Mouse (Mus musculus): Measurements from ENCODE around the gene Fbxo34.
"Not testable (repeated sequence)": the region's sequence is repeated elsewhere in the genome, so short reads cannot be mapped to it uniquely, and the experiment has no call there.

Fbxo34 gene

DNA sequence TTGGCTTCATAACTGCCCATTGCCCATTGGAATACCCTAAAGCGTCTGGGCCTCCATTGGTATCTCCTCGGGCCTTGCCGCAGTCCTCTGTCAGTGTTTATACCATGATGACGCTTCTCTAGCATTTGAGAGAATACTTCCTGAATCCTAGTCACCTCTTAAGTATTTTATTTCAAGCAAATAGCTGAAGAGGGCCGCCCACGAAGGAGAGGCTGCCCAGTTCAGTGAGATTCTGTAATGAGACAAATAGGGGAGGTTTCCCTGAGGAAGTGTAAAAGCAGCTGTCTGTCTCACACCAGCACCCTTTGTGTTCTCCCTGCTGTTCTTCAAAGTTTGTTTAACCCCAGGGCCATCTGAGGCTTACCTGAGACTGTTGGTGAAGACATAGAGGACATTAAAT lies 66.5 kb downstream of the Fbxo34 start:
- no peak for DNase-seq (ENCODE audit: low read depth, low spot score)

DNA sequence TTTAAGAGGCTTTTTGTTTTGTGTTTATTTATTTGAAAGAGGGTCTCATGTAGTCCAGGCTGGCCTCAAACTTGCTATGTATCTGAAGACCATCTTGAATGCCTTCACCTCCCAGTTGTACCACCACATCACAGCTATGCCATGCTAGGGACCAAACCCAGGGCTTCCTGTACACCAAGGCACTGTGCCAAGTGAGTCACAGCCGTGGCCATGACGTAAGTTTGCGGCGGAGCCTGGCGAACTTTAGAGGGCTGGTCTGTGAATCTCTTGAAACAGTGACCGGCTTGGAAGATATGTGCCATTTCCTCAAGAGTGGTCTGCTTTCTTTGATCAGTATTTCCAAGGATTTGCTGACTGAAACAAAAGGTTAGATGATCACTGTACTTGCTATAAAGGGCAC lies 68.4 kb downstream of the Fbxo34 start:
- no peak for DNase-seq (ENCODE audit: low read depth, low spot score)

DNA sequence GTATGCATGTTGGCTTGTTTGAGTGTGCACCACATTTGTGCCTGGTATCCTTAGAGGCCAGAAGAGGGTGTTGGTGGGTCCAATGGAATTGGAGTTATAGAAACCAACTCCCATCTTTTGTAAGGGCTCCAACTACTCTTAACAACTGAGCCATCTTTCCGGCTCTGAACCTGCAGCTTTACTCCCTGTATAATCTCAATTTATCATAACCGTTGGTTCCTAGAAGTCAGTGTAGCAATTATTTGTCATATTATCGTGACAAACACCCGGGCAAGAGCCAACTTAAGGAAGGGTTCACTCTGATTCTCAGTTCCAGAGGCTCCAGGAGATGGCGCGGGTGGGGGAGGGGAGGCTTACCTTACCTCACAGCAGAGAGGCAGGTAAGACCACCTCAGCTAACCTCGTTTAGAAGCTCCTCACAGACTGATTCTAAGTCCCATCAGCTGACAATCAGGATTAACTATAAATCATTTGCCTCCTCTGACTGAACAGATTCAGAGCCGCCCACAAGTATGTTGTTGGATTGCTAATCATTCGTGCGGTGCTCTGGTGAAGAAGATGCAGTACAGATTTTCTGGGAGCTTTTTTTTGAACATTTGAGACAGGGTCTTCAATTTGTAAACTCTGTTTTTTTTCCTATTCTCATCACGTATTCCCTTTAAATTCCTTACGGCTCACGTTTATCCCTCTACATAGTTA lies 70.7 kb downstream of the Fbxo34 start:
- DNase-seq (ENCODE audit: low read depth, low spot score), result no peak

DNA sequence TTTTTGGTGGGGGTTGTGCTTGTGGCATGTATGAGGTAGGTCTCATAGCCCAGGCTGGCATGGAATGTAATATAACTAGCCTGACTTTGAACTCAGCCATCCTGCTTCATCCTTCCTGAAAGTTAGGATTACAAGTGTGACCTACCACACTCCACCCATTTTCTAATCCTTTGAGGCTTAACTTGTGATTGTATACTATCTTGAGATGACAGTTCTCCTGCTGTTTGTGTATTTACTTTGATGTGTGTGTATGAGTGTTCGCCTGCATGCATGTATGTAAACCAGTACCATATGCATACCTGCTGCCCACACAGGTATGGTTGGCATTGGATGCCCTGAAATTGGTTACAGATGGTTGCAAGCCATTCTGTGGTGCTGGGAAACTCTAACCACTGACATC lies 71.4 kb downstream of the Fbxo34 start:
- no peak for DNase-seq (ENCODE audit: low read depth, low spot score)

DNA sequence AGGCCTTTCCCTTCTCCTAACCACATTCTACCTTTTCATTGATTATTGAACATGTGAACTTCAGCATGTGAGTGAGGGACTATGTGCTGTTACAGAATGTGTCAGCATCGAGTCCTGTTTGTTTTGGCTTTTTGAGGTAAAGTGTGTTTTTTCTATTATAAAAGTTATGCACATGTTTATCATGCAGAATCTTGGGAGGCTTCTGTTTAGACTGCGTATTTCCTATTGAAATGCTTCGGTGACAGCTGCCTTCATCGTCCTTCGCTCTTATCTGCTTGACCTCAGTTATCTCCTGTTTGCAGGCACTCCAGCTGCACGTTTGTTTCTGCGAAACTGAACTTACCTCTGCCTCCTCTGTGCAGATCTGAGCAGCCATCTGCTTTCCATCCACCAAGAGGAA lies 72.1 kb downstream of the Fbxo34 start:
- no peak for DNase-seq (ENCODE audit: low read depth, low spot score)

DNA sequence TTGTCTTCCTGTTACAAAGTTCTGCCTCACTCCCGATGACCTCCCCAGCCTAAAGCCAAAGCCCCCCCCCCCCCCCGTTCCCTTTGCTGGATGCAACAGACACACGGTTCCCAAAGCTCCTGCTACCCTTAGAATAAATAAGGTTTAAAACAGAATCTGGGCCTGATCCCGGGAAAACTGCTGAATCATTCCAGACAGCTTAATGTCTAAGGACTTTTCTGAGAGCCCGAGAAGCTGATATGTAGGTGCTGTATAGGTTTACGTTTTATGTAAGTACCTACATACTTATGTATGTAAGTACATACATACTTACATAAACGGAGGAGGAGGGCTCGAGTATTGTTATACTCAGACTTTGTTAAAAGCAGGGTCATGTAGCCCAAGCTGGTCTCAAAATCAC lies 75.2 kb downstream of the Fbxo34 start:
- DNase-seq (ENCODE audit: low read depth, low spot score), result no peak

DNA sequence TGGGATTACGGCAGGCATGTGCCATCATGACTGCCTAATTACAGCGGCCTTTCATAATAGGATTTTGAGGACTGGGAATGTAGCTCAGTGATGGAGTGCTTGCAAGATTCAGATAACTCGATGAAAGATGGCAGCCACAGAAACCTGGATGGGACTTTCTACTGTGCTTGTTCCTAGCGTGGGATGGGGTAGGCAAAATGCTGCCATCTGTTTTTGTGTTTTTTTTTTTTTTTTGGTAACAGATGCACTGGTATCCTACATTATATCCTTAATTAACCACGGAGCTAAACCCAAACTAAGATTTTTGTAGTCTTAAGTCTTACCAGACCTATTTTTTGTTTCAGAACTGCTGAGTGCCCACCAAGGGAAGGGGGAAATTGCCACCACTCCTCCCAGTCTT lies 75.6 kb downstream of the Fbxo34 start:
- DNase-seq (ENCODE audit: low read depth, low spot score), result no peak

DNA sequence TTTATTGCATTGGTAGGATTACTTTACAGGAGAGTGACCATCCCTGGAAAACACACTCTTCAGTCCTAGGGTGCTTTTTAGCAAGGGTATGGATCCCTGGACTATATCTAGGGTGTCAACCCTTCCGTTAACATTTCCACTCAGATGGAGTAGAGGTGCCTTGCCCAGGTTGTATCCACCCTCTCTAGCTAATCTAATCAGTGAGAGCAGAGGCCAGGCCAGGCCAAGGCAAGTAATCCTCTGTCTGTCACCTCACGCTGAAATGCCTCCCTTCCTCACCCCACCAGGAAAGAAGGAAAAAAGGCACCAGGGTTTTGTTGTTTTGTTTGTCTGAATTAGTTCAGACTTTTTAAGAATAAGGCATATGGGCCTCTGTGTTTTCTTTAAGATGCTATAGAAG lies 77.6 kb downstream of the Fbxo34 start:
- no peak for DNase-seq (ENCODE audit: low read depth, low spot score)

DNA sequence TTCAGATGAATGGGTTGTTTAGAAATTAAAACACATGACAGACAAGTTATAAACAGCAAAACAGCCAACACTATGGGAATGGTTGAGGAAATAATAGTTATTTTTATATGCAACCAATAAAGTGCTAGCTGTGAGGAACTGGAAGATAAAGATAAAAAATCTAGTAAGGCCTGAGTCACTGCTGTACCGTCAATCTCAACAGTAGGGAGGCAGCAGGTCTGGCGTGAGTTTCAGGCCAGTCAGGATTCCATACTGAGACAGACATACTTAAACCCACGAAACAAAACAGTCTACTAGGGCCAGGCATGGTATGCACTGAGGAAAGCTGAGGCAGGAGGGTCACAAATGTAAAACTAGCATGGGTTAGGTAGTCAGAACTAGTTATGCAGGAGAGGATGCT lies 78.1 kb downstream of the Fbxo34 start:
- no peak for DNase-seq (ENCODE audit: low read depth, low spot score)

DNA sequence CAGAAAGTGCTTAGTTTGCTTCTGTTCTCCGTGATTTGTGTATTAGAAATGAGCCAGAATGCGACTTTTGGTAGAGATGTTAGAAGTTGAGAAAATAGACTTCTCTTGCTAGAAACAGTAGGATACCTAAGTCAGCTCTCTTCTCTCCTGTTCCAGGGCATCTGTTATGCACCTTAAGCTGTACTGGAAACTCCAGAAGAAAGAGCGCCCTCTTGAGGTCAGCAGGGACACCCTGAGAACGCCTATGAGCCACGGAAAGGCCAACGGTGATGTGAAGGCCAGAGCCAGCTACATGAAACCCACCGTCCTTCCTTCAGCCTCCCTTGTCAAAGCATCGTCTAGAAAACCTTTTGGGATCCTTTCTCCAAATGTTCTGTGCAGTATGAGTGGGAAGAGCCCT lies 78.8 kb downstream of the Fbxo34 start:
- peak; percentile 49 for DNase-seq (ENCODE audit: low read depth, low spot score)

DNA sequence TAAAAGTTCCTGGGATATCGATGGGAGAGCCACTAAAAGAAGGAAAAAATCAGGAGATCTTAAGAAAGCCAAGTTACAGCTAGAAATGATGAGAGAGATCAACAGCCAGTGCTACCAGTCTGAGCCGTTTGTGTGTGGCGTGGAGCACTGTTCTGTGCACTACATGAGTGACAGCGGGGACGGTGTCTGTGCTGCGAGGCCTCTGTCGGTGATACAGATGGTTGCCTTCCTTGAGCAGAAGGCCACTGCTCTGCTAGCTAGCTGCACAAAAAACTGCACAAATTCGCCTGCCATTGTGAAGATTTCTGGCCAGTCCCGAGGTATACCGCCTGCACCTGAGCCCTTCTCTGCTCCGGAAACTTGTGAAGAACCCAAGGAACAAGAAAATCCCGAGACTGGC lies 79.4 kb downstream of the Fbxo34 start:
- DNase-seq (ENCODE audit: low read depth, low spot score), result not testable (repeated sequence)

DNA sequence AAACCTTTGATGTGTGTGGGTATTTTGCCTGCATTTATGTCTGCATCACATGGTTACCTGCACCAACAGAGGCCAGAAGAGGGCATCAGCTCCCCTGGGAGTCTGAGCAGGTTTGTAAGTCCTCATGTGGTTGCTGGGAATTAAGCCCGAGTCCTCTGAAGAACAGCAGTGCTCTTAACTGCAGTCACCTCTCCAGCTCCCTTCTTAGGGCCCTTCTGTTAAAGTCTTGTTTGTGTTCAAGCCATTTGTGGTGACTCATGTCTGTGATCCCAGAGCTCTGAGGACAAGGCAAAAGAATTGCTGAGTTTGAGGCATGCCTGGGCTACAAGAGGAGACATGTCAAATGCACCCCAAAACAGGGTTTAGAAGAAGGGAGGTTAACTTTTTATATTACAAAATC lies 82.3 kb downstream of the Fbxo34 start:
- no peak for DNase-seq (ENCODE audit: low read depth, low spot score)

DNA sequence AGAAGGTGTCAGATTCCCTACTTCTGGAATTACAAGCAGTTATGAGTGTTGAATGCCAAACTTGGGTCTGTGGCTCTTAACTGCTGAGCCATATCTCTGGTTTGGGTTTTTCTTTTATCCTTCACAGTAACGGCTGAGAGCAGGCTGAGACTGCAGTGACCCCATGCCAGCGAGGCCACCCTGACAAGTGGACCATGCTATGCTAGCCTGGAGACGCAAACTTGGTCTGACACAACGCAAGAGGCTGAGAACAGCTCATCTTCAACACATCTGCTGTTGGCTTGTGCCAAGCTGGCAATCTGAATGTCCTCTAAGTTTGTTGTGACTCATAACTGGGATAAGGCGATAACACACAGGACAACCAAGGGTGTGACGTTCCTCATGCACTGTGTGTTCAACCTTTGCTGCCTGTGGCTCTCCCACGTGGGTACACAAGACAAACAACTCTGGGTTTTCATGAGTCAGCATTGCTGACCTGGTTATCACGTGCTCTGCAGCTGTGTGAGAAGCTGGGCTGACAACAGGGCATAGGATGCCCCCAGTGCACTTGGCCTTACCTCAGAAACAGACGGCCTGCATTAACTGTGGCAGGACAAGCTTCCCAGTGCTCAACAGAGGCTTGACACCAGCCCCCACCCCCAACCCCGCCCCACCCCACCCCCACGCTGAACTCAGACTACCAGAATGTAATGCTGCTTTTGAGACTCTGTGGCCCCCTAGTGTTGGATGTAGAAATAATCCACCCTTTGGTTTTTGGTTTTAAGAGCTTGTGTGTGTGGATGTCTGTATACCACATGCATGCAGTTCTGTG lies 83.3 kb downstream of the Fbxo34 start:
- peak; percentile 57 for DNase-seq (ENCODE audit: low read depth, low spot score)

DNA sequence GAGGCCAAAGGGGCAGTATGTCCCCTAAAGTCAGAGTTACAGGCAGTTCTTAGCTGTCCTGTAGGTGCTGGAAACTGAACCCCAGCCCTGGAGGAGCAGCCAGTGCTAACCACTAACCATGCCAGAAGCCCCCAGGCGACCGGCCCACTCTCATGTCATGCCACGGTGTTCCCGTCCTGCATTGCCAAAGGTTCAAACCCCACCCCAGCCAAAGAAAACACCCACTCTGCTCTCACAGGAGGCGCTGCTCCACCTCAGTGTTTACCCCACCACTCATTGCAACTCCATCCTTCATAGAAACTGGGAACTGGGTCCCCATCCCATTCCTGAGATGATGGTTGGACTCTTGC lies 83.9 kb downstream of the Fbxo34 start:
- no peak for DNase-seq (ENCODE audit: low read depth, low spot score)

DNA sequence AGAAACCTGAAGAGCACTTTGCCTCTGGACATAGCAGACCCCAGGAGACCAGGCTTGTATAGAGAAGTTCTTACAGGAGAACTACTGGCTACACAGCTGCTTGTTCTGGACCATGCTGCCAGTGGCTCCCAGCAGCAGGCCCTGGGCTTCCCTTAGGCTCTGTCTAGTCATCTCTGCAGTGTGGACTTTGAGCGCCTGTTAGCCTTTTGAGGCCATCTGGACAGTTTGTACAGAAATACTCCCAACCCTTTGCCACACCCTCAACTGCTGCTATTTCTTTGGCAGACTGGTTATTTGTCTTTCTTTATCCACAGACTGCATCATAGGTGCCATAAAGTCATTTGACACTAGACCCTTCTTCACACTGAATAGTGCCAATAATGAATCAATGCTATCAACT lies 84.9 kb downstream of the Fbxo34 start:
- DNase-seq (ENCODE audit: low read depth, low spot score), result no peak

DNA sequence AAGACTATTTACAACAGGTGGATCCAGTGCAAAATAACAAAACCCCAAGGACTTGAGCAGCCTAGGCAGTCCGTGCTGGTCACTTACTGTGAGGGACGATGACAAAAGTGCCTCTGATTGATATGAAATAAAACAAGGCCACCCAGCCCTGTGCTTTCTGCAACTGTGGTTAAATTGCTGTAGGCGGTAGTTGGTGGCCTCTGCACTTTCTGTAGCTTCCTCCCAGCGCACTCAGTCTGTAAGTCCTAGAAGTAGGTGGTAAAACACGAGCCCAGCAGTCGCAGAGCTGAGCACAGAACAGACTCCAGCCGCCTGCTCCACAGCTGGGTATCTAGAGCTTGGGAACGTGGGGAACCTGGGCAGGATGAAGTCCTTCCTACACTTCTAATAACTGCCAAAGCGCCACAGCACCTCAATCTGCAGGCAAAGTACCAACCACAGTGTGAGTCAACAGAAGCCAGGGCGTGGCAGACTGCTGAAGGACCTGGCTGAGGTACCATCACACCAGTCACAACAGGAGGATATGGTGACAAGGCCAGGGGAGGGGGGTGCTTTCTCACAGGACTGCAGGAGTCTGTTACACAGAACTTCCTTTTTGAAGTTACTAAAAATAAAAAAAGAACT lies 91.2 kb downstream of the Fbxo34 start:
- DNase-seq (ENCODE audit: low read depth, low spot score), result no peak

DNA sequence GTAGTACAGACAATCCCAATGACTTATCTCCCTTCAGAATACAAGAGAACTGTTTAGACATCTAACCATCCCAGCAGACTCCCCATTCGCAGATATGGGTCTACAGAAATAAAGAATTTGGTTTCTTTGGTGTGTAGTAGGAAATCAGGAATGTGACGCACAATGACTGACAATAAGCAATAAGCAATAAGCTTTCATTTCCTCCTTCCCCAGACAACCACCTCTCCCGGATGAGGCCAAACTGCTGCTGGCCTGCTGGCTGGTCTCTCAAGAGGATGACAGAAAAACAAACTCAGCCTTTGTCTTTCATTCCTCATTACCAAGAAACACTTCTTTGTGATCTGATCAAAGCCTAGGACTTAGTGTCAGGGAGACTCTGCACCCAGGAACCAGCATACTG lies 92.1 kb downstream of the Fbxo34 start:
- DNase-seq (ENCODE audit: low read depth, low spot score), result no peak

DNA sequence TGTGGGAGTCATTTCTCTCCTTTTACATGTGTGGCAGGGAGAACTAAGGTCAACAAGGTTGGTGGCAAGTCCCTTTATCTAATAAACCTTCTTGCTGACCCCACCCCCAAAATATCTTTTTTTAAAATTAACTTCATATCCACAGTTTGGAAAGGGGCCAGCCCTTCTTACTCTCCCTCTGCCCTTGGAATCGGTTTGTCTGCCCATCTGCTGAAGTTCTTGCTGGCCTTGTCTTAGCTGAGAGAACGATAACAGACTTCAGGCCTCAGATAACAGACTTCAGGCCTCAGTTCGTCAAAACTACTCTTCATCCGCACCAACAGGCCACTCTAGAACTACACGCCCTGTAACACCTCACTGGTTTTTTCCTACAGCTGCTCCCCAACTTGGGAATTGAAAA lies 94.1 kb downstream of the Fbxo34 start:
- no peak for DNase-seq (ENCODE audit: low read depth, low spot score)

DNA sequence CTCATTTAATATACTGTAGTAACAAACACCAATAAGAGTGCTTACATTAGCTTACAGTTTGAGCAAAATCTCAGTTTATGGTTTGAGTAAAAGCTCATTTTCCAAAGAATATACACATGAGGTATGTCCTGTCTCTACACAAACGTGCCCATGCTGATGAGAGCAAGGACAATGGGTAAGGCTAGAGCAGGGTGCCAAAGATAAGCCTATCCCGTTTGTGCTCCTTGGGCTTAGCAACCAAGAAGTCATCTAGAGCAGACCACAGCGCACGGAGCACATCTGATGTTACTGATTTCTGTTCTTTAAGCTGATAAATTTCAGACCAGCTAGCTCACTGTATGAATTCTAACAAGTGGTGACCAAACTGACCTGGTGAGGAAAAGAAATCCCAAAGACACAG lies 94.7 kb downstream of the Fbxo34 start:
- DNase-seq (ENCODE audit: low read depth, low spot score), result no peak

DNA sequence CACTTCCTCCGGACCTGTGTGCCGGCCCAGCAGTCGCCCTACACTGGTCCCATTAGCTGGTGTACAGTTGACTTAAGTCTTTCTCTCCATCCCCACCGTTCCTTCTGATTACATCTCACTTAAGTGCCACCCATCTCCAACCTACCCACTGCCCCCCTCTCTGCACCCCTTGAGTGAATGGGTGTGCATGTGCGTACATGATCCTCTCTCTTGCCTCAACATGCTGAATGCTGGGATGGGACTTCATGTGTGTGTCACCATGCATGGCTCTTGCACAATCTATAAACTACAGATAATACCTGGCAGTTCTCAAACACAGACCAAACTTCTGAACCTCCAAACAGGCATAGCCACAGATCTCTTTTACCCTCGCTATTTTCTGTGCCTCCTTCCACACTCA lies 101.4 kb downstream of the Fbxo34 start:
- DNase-seq (ENCODE audit: low read depth, low spot score), result no peak

DNA sequence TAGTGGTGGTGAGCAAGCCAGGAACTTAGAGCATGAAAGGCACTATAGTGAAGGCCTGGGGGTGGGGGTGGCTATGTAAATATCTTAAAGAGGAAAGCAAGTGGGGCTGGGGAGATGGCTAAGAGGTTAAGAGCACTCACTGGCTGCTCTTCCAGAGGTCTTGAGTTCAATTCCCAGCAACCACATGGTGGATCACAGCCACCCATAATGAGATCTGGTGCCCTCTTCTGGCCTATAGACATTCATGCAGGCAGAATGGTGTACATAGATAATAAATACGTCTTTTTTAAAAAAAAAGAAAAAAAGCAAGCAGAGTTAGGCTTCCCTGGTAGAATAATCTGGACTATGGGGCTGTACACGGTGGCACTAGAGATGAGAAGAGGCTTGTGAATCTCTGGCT lies 103.2 kb downstream of the Fbxo34 start:
- no peak for DNase-seq (ENCODE audit: low read depth, low spot score)

DNA sequence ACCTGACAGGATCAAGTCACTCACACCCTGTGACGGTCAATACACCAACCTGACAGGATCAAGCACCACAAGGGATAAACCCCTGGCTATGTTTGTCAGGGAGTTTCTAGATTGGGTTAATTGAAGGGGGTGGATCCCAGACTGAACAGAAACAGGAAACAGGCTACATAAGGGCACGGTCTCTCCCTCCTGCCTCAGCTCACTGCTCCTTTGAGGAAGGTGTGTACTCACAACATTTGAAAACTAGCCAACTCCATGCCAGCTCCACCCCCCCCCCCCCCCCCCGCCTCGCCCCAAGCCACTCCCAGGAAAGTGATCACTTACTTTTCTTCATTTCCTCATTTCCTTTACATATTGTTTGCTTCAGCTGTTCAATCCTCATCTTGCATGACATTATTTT lies 104.0 kb downstream of the Fbxo34 start:
- DNase-seq (ENCODE audit: low read depth, low spot score), result no peak

DNA sequence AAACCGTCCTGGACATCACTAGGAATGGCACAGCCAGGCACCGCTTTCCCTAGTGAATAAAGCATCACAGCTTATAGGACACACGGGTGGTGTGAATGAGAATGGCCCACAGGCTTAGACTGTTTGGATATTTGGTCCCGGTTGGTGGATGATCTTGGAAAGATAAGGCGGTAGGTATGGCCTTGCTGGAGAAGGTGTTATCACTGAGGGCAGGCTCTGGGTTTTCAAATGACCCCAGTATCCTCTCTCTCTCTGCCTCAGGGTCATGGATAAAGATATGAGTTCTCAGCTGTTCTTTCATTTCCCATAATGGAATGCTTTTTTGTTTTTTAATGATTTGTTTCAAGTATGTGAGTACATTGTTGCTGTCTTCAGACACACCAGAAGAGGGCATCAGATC lies 105.0 kb downstream of the Fbxo34 start:
- no peak for DNase-seq (ENCODE audit: low read depth, low spot score)

Data from WW6 (cell line).